Mouse (Mus musculus) CH12F3 (cell line): ENCODE data around the gene G430095P16Rik.

Source experiments
- in situ Hi-C: fragments of 300-500 bp; cut with MboI; formaldehyde crosslinking; loops from 2 replicates; pipeline ENCODE4 v1.14.3; 2020; ENCODE audit warnings: low sequenced_read_pairs

Gene G430095P16Rik

DNA sequence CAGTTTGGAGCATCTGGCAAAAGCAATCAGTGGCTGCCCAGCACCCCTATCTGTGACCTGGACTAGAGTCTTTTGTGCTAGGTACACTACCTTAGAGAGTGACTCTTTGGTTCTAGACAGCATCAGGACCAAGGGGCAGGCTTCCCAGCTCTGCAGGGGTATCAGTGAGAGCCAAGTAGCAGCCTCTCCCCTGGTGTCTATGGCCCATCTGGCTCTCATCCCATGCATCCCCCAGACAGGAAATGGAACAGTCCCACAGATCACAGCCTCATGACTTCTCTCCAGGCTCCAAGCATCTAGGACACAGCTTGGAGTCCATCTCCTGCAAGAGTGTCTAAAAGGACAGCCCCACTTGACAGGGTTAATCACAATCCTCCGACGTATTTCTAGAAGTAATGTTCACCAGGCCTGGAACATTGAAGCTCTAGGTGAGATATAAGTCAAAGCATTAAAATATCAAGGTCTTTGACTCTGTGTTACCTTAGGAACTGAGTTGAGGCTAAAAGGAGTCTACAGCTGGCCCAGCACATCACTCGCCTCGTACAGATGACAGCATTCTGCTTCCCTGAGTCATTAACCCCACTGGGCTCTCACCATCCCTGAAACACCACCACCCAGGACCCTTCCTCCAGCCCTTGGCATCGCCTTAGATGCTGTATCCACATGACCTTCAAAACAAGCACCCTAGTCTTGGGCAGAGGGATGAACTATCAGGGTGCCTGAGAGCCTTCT is 3.7 kb upstream of the G430095P16Rik start:
- in situ Hi-C loops = no loop called here

DNA sequence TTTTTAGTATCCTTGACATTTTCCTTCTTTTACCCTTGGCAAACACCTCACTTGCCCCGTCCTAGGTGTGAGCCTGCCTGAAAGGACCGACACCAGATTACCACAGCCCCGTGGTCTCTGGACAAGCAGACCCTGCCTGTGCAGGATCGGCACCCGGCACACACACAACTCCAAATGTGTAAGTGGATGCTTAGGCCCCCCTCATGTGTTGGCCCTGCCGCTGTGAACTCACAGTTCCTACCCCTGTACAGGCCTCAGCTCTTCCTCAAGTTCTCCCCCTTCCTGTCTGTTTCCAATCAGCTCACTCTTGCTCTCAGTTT is 317 bp upstream of the G430095P16Rik start:
- in situ Hi-C loops = no loop called here

DNA sequence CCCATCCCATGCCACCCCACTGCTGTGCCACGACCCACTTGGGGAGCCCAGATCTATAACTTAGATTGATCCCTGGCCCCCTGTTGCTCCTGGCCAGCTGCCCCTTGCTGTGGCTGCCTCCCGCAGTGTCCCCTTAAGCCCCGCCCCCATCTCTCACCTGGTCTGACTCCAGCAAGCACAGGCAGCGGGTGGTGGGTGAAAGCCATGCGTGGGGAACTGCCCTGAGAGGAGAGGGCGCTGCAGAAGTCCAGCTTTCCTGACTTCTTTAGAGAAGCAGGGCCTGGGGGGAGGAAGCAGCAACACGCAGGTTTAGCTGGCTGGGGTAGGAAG is 729 bp downstream of the G430095P16Rik start:
- in situ Hi-C loops = no loop called here

DNA sequence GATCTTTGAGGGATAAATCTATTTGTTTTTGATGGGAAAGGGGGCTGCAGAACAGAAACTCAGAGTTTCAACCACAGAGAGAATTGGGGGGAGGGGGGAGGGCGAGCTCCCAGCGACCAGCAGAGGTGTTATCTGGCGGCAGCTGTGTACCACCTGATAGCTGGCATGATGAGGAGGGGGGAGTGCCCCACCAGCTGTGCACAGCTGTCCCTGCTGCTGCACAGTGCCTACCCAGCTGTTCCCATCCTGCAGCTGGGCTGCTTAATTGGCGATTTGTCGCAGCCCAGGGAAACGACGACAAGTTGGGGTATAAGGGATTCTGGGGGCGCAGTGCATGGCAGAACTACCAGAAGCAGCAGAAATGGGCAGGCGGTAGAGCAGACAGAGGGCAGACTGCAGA is 1.9 kb downstream of the G430095P16Rik start:
- in situ Hi-C loops = no loop called here

DNA sequence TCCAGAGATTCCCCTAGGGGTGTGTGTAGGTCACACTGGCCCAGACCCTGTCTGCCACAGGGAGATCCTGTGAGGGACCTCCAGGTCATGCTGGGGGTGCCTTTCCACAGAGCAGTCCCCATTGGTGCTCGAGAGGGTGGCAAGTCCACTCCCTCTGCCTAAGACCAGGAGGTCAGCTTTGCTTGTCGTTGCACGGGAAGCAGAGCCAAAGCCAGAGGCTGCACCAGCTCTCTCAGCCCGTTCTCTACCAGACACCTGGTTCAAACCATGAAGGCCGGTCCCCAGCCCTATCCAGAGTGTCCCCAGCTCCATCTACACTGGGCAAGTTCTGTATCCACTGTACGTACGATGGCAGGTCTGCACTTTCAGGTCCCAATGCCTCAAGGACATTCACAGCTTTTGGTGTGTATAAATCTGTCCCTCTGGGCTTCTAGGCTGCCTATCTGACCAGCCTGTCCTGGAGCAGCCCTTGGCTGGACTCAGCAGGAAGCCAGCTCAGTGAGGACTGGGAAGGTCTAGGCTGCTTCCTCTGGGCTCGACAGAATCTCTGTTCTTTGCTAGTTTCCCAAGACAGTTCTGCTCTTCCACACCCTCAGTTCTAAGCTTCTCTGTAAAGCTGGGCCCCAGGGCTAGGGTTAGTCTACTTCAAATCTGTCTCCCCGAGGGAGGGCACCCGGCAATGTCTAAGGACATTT is 2.6 kb downstream of the G430095P16Rik start:
- in situ Hi-C loops = no loop called here

DNA sequence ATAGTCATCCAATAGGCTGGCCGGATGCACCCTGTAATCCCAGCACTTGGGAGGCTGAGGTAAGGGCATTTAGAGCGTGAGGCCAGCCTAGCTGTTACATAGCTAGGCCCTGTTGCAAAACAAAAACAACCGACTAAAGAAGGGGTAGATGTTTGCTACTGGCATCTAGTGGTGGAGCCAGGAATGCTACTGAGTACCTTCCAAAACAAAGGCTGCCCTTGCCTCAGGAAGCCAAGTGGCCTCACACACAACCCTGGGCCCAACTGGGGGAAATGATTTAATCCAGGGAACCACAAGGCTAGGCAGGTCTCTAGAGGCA is 3.1 kb downstream of the G430095P16Rik start:
- in situ Hi-C loops = no loop called here

DNA sequence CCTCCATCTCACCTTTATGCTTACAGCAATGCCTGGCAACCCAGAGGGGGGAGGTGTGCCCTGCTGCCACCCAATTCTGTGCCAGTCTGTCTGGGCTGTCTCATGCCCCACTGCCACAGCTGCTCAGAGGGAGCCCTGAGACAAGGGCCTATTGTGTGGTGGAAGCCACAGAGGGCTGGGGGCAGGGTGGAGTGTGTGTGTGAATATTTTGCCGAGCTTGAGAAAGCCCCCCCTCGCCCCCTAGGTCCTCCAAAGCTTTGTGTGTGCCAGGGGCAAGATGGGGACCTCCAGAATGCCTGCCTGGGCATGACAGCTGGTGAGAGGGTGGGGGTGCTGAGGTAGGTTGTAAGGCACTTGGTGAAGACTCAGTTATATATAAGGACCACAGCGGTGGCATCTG is 5.7 kb downstream of the G430095P16Rik start:
- in situ Hi-C loops = no loop called here

DNA sequence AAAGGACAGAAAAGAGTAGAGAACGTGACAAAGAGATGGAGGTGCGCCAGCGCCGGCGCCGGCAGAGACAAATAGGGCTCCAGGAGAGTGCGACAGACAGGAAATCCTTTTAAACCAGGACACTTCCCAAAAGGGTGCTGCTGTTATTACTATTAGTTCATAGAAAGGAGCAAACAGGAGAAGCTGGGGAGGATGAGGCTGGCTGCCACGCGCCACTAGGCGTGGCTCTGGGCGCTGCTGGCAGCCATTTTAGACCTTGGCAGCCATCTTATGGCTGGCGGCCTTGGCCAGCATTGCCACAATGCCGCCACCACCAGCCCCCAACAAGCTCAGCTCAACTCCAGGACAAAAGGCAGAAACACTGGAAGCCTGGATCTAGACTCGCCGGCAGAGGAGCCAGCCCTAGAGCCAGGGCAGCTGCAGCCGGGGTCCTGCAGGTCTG is 7.1 kb downstream of the G430095P16Rik start:
- in situ Hi-C loops = no loop called here

DNA sequence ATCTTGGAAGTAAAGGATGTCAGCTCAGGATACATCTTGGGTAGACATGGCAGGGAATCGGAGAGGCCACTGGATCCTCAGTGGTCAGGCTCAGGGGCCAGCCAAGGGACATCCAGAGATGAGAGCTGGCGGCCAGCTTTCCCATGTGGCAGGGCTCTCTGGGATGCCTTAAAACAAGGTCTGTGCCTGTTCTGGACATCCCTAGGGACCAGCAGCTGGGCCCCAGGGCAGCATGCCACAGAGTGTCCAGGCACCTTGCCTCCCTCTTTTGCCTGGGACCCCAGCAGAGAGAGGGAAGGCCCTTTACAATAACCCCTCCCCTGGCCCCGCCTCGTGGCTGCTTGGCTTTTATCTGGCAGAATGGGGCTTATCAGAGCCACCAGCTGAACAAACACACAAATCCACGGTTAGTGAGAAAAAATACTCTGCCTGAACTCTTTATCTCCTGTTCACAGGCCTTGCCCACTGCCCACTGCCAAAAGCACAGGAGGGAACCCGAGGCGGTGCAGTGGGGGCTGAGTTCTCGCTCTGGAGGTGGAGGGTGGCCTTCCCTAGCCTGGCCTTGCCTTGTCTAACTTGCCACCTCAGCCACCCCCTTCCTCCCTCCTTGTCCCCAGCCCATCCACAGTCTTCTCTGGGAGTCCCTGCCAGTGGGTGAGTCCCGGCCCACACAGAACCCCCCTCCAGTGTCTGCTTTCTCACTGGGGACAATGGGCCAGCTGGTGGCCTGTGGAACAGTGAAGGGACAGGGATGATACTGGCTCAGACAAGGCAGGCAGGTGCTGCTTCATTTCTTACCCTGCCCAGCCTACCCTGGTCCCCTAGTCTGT is 7.9 kb downstream of the G430095P16Rik start:
- in situ Hi-C loops = no loop called here

DNA sequence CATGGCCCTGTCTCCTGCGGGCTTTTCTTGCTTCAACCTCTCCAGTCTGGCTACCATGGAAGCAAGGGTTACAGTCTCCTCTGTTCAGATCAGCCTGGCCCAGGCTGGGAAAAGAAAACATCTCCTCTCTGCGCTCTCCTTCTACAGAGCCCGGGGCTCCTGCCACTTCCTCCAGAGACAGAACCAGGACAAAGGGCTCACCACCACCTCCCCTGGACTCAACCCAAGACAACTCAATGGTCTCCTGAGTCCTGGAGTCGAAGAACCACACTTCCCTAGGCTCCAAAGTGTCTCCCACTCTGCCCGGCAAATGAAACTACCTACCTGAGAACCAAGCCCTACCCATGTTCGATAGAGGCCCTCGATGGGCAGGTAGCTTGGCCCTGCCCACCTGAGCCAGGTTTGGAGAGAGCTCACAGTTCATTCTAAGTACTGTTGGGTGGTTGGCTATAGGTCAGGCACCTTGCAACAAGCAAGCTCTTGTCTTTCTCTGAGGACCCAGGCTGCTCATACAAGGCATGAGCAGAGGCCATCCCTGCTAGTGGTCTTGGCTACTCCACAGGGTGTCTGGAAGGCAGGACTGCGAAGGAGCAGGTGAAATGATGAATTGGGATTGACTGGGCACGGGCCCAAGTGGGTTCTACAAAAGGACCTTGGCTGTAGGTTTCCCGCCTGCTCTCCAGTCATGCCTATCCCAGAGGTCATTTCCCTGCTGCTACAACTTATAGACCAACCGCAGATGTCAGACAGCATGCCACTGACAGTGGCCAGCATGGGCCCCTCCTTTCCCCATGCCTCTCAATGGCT is 8.8 kb downstream of the G430095P16Rik start:
- in situ Hi-C loops = no loop called here

DNA sequence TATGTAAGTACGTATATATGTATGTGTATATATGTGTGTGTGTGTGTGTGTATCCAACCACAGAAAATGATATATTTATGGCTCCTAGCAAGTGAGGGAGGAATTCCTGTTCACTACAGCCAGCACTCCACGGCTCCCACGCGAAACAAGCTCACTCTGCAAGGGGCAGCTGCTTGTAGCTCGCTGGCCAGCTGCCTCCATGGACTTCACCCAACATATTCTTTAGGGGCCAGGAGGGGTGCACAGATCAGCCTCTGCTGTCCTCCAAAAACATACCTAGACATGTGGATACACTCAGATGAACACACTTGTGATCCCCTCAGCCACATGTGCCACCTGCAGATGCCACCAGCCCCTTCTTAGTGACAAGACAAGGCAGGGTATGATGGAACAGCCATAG is 9.7 kb downstream of the G430095P16Rik start:
- in situ Hi-C loops = no loop called here

DNA sequence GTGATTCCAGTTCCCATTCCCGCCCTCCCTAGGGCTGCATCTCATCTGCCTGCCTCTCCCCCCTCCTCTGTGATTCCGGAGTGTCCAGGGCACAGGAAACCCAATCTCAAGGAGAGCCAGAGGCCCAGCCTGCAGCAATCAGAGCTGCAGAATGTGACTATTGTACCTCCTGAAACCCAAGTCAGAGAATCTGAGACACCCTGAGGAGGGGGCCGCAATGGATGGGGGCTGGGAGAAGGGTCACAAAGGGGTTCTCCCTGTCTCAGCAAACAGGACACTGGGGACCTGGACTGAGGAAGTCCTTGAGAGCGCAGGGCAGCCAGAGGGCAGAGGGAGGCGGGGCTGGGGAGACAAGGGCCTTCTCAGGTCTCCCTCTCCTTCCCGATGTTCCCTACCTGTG is 10.2 kb downstream of the G430095P16Rik start:
- in situ Hi-C loops = no loop called here

DNA sequence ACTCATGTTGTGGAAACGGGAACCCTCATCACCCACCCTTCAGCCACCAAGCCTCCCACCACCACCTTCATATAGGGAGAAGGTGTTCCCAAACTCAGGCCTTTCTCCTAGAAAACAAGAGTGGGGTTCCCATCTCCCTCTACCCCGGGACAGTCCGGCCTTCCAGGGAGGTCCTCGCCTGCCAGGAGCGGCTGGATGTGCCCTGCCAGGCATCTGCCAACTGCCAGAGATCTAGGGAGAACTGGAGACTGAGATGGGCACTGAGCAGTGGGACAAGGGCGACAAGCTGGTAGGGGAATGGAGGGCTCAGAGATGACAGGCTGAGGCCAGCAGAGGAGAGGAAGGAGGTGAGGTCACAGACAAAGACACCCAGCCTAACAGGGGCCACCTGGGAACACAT is 11.2 kb downstream of the G430095P16Rik start:
- in situ Hi-C loops = no loop called here

DNA sequence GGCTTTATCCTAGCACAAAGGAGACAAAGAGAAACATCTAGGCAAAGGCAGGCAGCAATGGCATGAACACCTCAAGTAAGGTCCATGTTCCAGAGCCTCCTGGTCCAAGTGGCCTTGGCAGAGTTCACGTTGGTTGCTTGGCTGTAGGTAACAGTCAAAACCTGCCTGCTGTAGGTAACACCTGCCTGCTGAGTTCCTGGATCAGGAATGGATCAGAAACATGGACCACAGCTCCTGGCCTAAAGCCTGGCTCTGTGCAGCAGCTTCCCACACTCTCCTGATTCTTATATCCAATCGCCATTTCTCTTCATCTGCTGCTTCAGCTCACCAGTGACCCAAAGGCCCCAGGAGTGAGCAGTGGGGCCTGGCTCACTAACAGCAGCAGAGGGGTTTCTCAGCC is 11.9 kb downstream of the G430095P16Rik start:
- in situ Hi-C loops = no loop called here

DNA sequence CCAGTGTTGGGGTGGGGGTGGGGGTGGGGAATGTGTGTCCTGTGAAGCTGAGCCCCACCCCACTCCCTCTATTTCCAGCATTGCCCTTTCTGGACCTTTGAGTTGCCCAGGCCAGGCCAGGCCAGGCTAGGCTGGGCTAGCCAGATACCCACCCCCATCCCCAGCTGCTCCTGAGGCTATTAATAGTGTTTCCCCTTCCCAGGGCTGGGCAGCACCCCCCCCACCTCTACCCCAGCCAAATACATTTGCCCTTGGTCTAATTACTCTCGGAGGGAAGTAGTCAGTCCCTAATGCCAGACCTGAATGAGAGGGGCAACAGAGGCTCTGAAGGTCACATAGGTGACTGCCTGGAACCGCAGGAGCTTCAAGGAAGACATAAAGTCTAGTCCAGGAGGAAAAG is 12.8 kb downstream of the G430095P16Rik start:
- in situ Hi-C loops = no loop called here

DNA sequence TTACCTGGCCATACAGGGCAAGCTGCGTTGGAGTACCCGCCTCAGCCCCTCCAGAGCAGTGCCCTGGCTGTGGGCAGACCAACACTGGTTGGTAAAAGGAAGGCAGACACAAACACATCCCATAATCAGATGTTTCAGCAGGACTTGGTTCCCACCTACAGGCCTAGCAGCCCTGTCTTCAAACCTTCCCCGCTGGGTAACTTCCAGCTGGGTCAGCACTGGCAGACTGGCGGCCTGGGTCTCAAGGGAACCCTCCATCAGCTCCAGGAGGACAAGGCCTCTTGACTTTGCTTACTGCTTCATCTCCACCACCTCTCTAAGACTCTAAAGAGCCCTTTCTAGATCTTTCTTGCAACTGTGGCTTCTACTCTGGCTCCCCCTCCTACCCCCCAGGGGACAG is 13.7 kb downstream of the G430095P16Rik start:
- in situ Hi-C loops = no loop called here

DNA sequence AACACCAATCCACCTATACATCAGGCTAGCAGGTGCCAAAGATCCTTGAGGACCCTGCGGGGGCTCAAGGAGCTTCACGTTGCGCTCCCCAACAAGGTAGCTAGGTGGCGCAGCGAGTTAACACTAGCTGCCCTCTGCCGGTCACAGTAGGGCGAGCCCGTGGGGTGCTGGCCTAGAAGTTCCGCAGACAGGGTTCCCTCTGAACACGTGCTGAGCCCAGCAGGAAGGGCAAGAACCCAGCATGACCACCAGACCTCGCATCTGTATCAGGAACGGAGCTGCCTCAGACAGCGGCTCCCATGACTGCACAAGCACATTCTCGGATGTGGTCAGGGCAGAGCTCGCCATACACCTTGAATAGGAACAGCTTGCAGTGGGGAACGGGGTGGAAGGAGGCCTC is 14.8 kb downstream of the G430095P16Rik start:
- in situ Hi-C loops = no loop called here

DNA sequence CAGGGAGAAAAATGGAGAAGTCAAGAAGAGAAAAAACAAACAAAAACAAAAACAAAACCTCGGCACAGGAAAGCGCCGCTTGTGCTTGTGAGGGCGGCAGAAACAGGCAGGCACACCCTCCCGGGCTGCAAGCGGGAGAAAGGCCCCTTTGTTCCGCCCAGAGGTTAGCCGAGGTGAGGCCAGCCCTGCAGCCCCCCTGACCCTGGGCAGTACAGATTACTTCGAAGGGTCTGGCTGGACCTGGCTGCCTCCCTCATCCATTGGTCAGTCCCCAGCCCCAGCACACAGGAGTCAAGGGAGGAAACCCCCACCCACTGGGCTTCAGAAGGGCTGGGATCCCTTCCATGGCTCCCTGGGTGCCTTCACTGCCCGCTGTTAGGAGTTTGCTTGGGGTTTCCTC is 15.5 kb downstream of the G430095P16Rik start:
- in situ Hi-C loops = no loop called here

DNA sequence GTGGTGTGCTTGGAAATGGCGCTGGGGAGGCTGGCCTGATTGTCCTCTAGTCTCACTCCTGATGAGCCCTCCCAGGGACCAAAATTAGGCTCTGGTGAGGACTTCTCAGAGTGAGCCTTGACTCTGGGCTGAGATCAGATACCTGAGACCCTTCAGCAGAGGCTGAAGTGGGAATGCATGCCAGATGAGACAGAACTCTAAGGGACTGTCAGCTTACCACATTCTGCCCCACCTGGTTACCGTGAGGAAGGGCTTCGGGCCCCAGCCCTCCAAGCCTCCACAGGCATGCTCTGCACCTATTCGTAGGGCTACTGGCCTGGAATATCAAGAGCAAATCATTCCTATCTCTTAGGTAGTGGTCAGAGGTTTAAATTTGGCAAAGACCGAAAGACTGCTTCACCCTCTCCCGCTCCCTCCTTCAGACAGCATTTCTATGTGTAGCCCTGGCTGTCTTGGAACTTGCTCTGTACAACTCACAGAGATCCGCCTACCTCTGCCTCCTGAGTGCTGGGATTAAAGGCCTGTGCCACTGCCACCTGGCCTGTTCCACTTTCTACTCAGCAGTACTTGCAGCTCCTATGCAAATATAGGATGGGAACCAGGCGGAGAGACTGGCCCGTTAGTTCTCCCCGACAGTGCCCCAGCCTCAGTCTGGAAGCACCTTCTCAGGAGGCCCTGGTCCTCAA is 16.1 kb downstream of the G430095P16Rik start:
- in situ Hi-C loops = no loop called here

DNA sequence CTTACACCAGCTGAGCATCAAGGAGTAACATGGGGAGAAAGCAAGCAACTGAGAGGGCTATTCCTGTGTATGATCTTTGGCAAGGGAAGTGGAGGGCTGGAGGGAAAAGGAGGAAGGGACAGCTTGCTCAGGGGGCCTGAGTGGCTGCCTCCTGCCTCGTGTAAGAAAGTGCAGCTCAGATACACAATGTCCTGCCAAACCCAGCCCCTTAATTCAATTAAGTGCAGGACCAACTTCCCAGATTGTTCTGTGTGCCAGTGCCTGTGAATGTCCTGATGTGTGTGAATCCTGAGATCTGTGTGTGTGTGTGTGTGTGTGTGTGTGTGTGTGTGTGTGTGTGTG is 16.6 kb downstream of the G430095P16Rik start:
- in situ Hi-C loops = no loop called here
